Mouse (Mus musculus): ENCODE data around the gene Birc7.

The Birc7 gene

GRCm38 (mm10) chr2:180967010-180967763, 38.4 kb downstream of the Birc7 start, which contains the start of gene Arfgap1:
TSS of gene Arfgap1 (plus strand) at chr2:180967225.
- DNase-seq (ENCODE audit: low spot score): peak; percentile 91

- no peak for DNase-seq (ENCODE audit: low spot score)
These were observed 52.3 kb downstream of the Birc7 start for GRCm38 (mm10) chr2:180981133-180981532.

Data from ovary, postnatal 36 days (tissue).